Mouse (Mus musculus) midbrain, embryonic 15.5 days (tissue): ENCODE data around the gene Spata32. TPM values are rescaled to one million over a fixed set of nuclear protein-coding genes. Genes with fewer than 3 reads are reported as not detected.
A peak's percentile ranks its signal among the peaks of the same experiment; 100 is the strongest.

Experiments
- ATAC-seq: fragments of 200-750 bp; cut with Nextera tagmentation; replicated peaks from 2 replicates; pipeline ENCODE4 v1.8.0; 2017; ENCODE audit warnings: moderate TSS enrichment
- H3K27ac ChIP-seq: fragments of 300-500 bp; sonication (generic); 2 replicates; pipeline ENCODE4 v1.5.1; 2015; ENCODE audit warnings: mild to moderate bottlenecking, inconsistent platforms
- H3K27me3 ChIP-seq: fragments of 300-500 bp; sonication (generic); replicated peaks from 2 replicates; pipeline ENCODE4 v1.6.1; 2015; ENCODE audit warnings: inconsistent platforms
- H3K36me3 ChIP-seq: fragments of 300-500 bp; sonication (generic); replicated peaks from 2 replicates; pipeline ENCODE4 v1.6.1; 2015; ENCODE audit warnings: inconsistent platforms
- H3K4me1 ChIP-seq: fragments of 300-500 bp; sonication (generic); 2 replicates; pipeline ENCODE4 v1.6.1; 2015; ENCODE audit warnings: inconsistent platforms
- H3K4me2 ChIP-seq: fragments of 300-500 bp; sonication (generic); 2 replicates; pipeline ENCODE4 v1.6.1; 2015; ENCODE audit warnings: inconsistent platforms, mild to moderate bottlenecking, moderate library complexity
- H3K4me3 ChIP-seq: fragments of 300-500 bp; sonication (generic); 2 replicates; pipeline ENCODE4 v1.5.1; 2015; ENCODE audit warnings: mild to moderate bottlenecking, inconsistent platforms
- H3K9ac ChIP-seq: fragments of 300-500 bp; sonication (generic); 2 replicates; pipeline ENCODE4 v1.6.1; 2015; ENCODE audit warnings: mild to moderate bottlenecking, inconsistent platforms
- H3K9me3 ChIP-seq: fragments of 300-500 bp; sonication (generic); 2 replicates; pipeline ENCODE4 v1.6.1; 2016; ENCODE audit warnings: inconsistent platforms
- WGBS: fragments of 180-500 bp; shearing (Covaris S2); methylation state at CpG from one replicate; pipeline ENCODE4 v1.1.7; 2015; ENCODE audit warnings: mixed read lengths; 5-methylcytosine and 5-hydroxymethylcytosine counted together
- polyA plus RNA-seq: library from polyadenylated mRNA; unstranded; fragments of >200 nt; fragmentation: Nextera tagmentation; extraction: Ambion mirVana; gene quantifications from 2 replicates; pipeline ENCODE4 v1.2.1, GENCODE M21; 2015

The Spata32 gene
- polyA plus RNA-seq, 1 experiment from 2014 or later = 0.71 TPM

- Histone ChIP-seq H3K9me3 (no peaks in the 10 kb centered on the region), H3K27me3 (no peaks in the 10 kb centered on the region), H3K4me3 (no peak overlapping the region), H3K9ac (no peak overlapping the region), H3K27ac (no peak overlapping the region), H3K36me3 (no peaks in the 10 kb centered on the region), H3K4me1 (peaks cover 36% of the 10 kb centered on the region), H3K4me2 (no peak overlapping the region)
- 95% methylated on average over 5 of the region's 5 CpGs for WGBS
- ATAC-seq = no peak
These were observed 41.8 kb upstream of the Spata32 start for GRCm38 (mm10) chr11:103260034-103260433.

GRCm38 (mm10) chr11:103257938-103258481 lies 39.8 kb upstream of the Spata32 start:
- H3K27me3 ChIP-seq = no peaks in the 10 kb centered on the region

GRCm38 (mm10) chr11:103253605-103254004 lies 35.4 kb upstream of the Spata32 start:
- WGBS = 85% methylated on average over 5 of the region's 5 CpGs
- H3K9me3 ChIP-seq = no peaks in the 10 kb centered on the region
- 0 out of 2 replicates have a peak, but pooled peaks cover 2% of the 10 kb centered on the region for H3K4me1 ChIP-seq
- no peak overlapping the region for H3K9ac ChIP-seq
- no peak overlapping the region for H3K4me2 ChIP-seq
- no peaks in the 10 kb centered on the region for H3K27me3 ChIP-seq
- no peak overlapping the region for H3K27ac ChIP-seq
- no peaks in the 10 kb centered on the region for H3K36me3 ChIP-seq
- ATAC-seq = no peak
- H3K4me3 ChIP-seq = no peak overlapping the region

More at GRCm38 (mm10) chr11:103257938-103258481, 39.8 kb upstream of the Spata32 start:
- no peak for ATAC-seq
- H3K27ac ChIP-seq = no peak overlapping the region
- no peaks in the 10 kb centered on the region for H3K9me3 ChIP-seq
- no peak overlapping the region for H3K4me2 ChIP-seq
- H3K36me3 ChIP-seq = no peaks in the 10 kb centered on the region
- 93% methylated on average over 4 of the region's 4 CpGs for WGBS
- no peak overlapping the region for H3K4me3 ChIP-seq
- H3K4me1 ChIP-seq = peaks cover 16% of the 10 kb centered on the region
- H3K9ac ChIP-seq = no peak overlapping the region

GRCm38 (mm10) chr11:103252380-103252779 lies 34.1 kb upstream of the Spata32 start:
- no peaks in the 10 kb centered on the region for H3K27me3 ChIP-seq
- H3K9me3 ChIP-seq = no peaks in the 10 kb centered on the region
- peaks cover 15% of the 10 kb centered on the region for H3K4me1 ChIP-seq
- H3K36me3 ChIP-seq = no peaks in the 10 kb centered on the region
- no peak overlapping the region for H3K27ac ChIP-seq
- no peak overlapping the region for H3K4me2 ChIP-seq
- no peak overlapping the region for H3K4me3 ChIP-seq
- H3K9ac ChIP-seq = no peak overlapping the region
- ATAC-seq = no peak
- WGBS = 95% methylated on average over 5 of the region's 5 CpGs

- Histone ChIP-seq H3K4me2 (no peak overlapping the region), H3K27me3 (no peaks in the 10 kb centered on the region)
- 90% methylated on average over 3 of the region's 3 CpGs for WGBS
These were observed 32.1 kb upstream of the Spata32 start for GRCm38 (mm10) chr11:103250324-103250723.

GRCm38 (mm10) chr11:103249509-103249908 lies 31.3 kb upstream of the Spata32 start:
- no peak overlapping the region for H3K4me3 ChIP-seq
- peaks cover 28% of the 10 kb centered on the region for H3K4me1 ChIP-seq
- ATAC-seq = no peak
- no peak overlapping the region for H3K9ac ChIP-seq
- H3K36me3 ChIP-seq = no peaks in the 10 kb centered on the region
- H3K4me2 ChIP-seq = no peak overlapping the region
- H3K9me3 ChIP-seq = no peaks in the 10 kb centered on the region
- H3K27ac ChIP-seq = no peak overlapping the region
- no peaks in the 10 kb centered on the region for H3K27me3 ChIP-seq
- WGBS = 70% methylated on average over 6 of the region's 6 CpGs

More at GRCm38 (mm10) chr11:103250324-103250723, 32.1 kb upstream of the Spata32 start:
- ATAC-seq = no peak
- Histone ChIP-seq H3K9ac (no peak overlapping the region), H3K4me3 (no peak overlapping the region), H3K9me3 (no peaks in the 10 kb centered on the region), H3K4me1 (peaks cover 28% of the 10 kb centered on the region), H3K27ac (no peak overlapping the region), H3K36me3 (no peaks in the 10 kb centered on the region)

- 73% methylated on average over 5 of the region's 5 CpGs for WGBS
- H3K9me3 ChIP-seq = no peaks in the 10 kb centered on the region
- H3K4me1 ChIP-seq = peaks cover 28% of the 10 kb centered on the region
- H3K27ac ChIP-seq = no peak overlapping the region
- no peaks in the 10 kb centered on the region for H3K27me3 ChIP-seq
- H3K9ac ChIP-seq = no peak overlapping the region
- H3K4me2 ChIP-seq = no peak overlapping the region
- ATAC-seq = no peak
- no peaks in the 10 kb centered on the region for H3K36me3 ChIP-seq
- no peak overlapping the region for H3K4me3 ChIP-seq
These were observed 30.6 kb upstream of the Spata32 start for GRCm38 (mm10) chr11:103248837-103249236.

GRCm38 (mm10) chr11:103247504-103248177 lies 29.4 kb upstream of the Spata32 start:
- Histone ChIP-seq H3K4me3 (no peak overlapping the region), H3K4me2 (no peak overlapping the region), H3K36me3 (no peaks in the 10 kb centered on the region), H3K4me1 (peaks cover 28% of the 10 kb centered on the region), H3K9ac (no peak overlapping the region), H3K9me3 (no peaks in the 10 kb centered on the region), H3K27me3 (no peaks in the 10 kb centered on the region), H3K27ac (peak overlapping the region; percentile 40; the same call in 1 of the 2 replicates)
- 0 out of 2 replicates have a peak, but pooled peaks have one; percentile 27 for ATAC-seq
- 64% methylated on average over 11 of the region's 11 CpGs for WGBS

GRCm38 (mm10) chr11:103246731-103247290 lies 28.6 kb upstream of the Spata32 start:
- H3K9ac ChIP-seq = no peak overlapping the region
- no peak for ATAC-seq
- no peaks in the 10 kb centered on the region for H3K36me3 ChIP-seq
- 58% methylated on average over 4 of the region's 4 CpGs for WGBS
- no peaks in the 10 kb centered on the region for H3K9me3 ChIP-seq
- H3K27me3 ChIP-seq = no peaks in the 10 kb centered on the region
- H3K4me1 ChIP-seq = peaks cover 28% of the 10 kb centered on the region
- no peak overlapping the region for H3K27ac ChIP-seq
- no peak overlapping the region for H3K4me3 ChIP-seq
- no peak overlapping the region for H3K4me2 ChIP-seq

GRCm38 (mm10) chr11:103246081-103246730 lies 28.0 kb upstream of the Spata32 start:
- Histone ChIP-seq H3K4me3 (no peak overlapping the region), H3K4me1 (peaks cover 31% of the 10 kb centered on the region), H3K4me2 (no peak overlapping the region), H3K27me3 (no peaks in the 10 kb centered on the region), H3K27ac (no peak overlapping the region), H3K9me3 (no peaks in the 10 kb centered on the region), H3K36me3 (no peaks in the 10 kb centered on the region), H3K9ac (no peak overlapping the region)
- no peak for ATAC-seq
- 74% methylated on average over 10 of the region's 10 CpGs for WGBS

- H3K4me2 ChIP-seq = no peak overlapping the region
- H3K27me3 ChIP-seq = no peaks in the 10 kb centered on the region
- 73% methylated on average over 4 of the region's 4 CpGs for WGBS
- no peak overlapping the region for H3K4me3 ChIP-seq
- peaks cover 31% of the 10 kb centered on the region for H3K4me1 ChIP-seq
- no peak overlapping the region for H3K9ac ChIP-seq
- no peak for ATAC-seq
- no peak overlapping the region for H3K27ac ChIP-seq
- no peaks in the 10 kb centered on the region for H3K36me3 ChIP-seq
- no peaks in the 10 kb centered on the region for H3K9me3 ChIP-seq
These were observed 26.6 kb upstream of the Spata32 start for GRCm38 (mm10) chr11:103244856-103245255.

GRCm38 (mm10) chr11:103240740-103241139 lies 22.5 kb upstream of the Spata32 start:
- WGBS = 58% methylated on average over 7 of the region's 7 CpGs
- 0 out of 2 replicates have a peak, but pooled peaks cover 3% of the 10 kb centered on the region for H3K4me1 ChIP-seq
- no peaks in the 10 kb centered on the region for H3K9me3 ChIP-seq
- H3K27me3 ChIP-seq = no peaks in the 10 kb centered on the region
- no peak overlapping the region for H3K27ac ChIP-seq
- H3K9ac ChIP-seq = no peak overlapping the region
- H3K36me3 ChIP-seq = peaks cover 3% of the 10 kb centered on the region; the same call in 1 of the 2 replicates
- ATAC-seq = no peak
- H3K4me3 ChIP-seq = no peak overlapping the region
- H3K4me2 ChIP-seq = no peak overlapping the region
